Mouse (Mus musculus) CD4-positive, CD25-positive, alpha-beta regulatory T cell, adult 2 months (primary cell): ENCODE data around the gene Trp53bp2.

Source experiments
- DNase-seq: peaks from one replicate; pipeline ENCODE4 v3.0.0-alpha.2; 2012; ENCODE audit warnings: low read depth, low spot score

Gene Trp53bp2

GRCm38 (mm10) chr1:182408243-182408642 is 729 bp upstream of the Trp53bp2 start:
- no peak for DNase-seq

GRCm38 (mm10) chr1:182409401-182410173 is 615 bp downstream of the Trp53bp2 start:
- DNase-seq = peak; percentile 30

DNA sequence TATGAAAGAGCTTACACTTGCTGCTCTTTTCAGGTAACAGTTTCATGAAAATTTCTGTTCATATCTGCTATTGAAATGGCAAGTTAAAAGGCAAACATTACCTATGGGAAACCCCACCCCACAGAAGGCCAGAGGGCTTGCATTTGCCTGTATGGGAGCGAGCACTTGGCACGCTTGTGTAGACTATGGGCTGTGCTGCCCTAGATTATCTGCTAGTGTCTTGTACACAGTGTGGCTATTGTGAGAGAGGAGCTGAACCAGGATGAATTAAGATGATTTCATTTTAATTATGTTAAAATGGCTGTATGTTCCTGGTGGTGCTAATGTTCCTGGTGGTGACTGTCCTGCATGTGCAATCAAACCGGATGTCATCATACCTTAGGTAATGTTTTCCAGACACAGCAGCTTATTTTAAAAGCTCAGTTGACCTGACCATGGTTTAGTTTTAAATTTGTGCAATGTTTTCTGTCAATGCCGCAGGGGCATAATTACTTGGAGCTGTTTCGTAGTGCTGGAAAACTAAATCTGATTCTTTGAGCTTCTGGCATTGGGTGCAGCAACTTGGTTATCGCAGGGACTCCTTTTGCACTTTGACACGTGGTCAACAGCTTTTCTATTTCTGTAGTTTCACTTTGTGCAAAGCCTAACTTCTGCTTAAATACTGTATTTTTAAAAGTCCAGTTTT is 3.8 kb downstream of the Trp53bp2 start:
- DNase-seq = no peak

DNA sequence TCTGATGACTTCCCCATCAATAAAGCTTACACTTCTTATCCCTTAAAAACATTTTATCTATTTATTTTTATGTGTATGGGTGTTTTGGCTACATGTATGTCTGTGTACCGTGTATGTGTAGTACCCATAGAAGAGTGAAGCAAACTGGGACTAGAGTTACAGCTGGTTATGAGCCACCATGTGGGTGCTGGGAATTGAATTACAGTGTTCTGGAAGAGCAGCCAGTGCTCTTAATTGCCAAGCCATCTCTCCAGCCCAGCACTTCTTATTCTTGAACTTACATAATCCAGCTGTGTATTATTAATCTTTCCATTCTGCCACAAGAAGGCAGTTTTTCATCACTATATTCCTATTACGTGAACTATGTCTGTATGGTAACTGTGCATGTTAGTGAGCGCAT is 10.5 kb downstream of the Trp53bp2 start:
- no peak for DNase-seq

DNA sequence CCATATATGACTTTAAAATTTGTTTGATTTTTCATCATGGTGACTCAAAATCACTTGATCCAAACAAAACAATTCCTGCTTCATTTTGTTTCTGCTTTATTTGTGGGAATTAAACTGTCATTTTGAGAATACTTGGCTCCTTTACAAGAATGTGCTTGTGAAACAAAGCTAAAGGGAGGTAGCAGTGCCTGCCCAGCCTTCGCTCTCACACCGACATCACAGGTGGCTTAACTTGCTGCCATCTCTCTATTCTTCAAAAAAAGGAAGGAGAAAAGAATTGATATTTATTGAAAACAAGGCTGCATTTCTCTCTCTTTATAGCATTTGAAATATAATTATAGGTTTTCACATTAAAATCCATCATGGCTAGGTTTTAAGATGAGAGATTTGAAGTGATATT is 15.3 kb downstream of the Trp53bp2 start:
- no peak for DNase-seq

DNA sequence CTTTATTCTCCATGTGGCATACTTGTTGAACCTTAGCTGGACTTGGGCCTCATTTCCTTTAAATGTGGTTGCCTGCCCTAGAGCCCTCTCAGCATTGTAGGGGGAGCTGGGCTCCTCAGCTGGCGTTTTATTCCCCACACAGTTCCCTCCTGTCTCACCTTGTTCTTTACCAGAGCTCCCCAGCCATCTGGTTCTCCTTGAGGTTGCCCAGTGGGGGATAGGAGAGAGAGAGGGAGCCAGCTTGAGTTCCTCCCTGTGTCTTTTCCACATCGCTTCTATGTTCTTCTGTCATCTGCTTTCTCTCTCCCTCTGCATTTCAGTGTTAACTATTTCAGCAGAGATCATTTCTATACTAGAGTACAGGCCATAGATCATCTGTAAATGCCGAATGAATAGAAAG is 16.2 kb downstream of the Trp53bp2 start:
- no peak for DNase-seq

- DNase-seq = no peak
Measured at GRCm38 (mm10) chr1:182426444-182426843, 17.5 kb downstream of the Trp53bp2 start.

DNA sequence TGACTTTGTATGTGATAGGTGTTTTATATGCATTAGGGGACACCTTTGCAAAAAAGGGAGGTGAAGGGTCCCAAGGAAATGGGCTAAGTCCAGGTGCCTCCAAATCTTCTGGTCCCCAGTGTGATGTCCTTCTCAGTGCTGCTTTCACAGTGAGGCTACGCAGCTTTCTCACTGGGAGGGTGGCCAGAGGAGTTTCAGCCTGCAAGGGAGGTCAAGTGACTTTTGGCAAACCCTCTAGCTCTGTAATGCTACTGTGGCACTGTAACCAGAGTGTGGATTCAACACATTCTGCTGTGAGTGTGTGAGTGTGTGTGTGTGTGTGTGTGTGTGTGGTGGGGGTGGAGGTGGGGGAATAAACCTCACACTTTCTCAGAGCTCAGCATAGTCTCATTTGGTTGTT is 18.5 kb downstream of the Trp53bp2 start:
- DNase-seq = no peak

DNA sequence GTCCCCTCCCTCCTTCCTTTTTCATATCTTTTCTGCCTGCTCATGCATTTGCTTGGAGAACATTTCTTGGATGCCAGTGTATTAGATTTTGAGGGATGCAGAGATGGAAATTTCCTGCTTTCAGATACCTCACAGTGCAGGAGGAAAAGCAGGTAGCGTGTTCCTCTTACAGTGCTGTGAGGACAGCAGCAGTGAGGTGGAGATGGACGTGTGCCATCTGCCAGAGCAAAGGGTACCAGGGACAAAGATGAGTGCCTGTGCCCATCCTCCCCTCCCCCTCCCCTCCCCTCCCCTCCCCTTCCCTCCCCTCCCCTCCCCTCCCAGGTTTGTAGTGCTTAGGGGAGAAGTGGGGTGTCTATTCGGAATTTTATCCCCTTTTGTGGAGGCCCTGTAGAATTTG is 20.9 kb downstream of the Trp53bp2 start:
- DNase-seq = no peak

GRCm38 (mm10) chr1:182430676-182431075 is 21.7 kb downstream of the Trp53bp2 start:
- DNase-seq = no peak

DNA sequence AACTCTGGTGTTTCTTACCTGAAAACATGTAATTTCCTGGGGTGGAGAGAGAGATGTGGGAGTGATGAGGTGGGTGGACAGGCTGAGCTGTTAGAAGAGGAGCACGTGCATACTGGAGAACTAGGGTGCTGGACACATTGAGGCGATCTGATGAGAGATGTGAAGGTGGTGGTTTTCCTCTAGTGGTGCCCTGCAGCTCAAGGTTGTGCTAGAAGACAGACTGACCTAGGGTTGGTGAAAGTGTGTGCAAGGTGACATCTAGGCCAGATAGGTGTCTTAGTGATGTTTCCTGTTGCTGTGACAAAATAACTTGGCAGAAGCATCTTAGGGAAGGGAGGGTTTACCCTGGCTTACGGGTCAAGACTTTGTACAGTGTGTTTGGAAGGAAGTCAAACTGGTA is 23.1 kb downstream of the Trp53bp2 start:
- DNase-seq = no peak

DNA sequence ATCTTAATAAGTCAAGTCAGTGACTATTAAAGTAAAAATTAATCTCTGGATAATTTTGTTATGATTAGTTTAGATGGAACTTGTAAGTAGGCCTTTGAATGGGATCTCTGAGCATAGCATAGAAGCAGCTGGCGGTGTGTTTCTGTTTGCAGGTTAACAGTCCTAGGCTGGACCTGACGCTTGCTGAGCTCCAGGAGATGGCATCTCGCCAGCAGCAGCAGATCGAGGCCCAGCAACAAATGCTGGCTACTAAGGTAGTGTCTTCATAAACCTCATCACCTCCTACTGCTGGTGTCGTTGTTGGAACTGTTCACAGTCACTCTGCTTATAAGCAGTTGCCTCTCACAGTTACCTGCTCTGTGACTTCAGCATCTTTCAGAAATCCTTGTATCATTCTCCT is 27.8 kb downstream of the Trp53bp2 start:
- no peak for DNase-seq

DNA sequence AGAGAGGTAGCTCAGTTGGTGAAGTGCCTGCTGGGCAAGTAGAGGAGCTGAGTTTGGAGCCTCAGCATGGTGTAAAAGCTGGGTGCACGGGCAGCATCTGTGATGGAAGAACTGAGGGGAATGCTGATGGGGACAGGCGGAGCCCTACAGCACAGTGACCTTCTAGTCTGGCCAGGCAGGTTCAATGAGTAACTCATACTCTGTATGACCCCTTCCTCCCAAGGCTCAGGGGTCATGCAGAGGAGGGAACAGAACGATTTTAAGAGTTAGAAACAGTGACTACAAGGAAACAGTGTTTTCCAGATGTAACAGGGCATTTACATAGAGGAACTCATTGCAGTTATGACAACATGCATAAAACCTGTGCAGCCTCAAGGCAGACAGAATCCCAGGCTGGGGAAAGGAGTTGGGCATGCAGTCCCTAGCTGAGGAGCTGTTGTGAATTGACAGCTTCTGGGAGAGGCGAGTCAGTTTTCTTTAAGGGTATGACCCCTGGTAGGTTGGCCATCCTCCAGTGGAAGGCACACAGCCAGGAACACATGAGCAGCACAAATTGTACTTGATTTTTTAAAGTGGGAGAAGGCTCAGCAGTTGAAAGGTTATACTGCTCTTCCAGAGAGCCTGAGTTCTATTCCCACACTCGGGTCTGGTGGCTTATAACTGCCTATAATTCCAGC is 30.7 kb downstream of the Trp53bp2 start:
- no peak for DNase-seq

DNA sequence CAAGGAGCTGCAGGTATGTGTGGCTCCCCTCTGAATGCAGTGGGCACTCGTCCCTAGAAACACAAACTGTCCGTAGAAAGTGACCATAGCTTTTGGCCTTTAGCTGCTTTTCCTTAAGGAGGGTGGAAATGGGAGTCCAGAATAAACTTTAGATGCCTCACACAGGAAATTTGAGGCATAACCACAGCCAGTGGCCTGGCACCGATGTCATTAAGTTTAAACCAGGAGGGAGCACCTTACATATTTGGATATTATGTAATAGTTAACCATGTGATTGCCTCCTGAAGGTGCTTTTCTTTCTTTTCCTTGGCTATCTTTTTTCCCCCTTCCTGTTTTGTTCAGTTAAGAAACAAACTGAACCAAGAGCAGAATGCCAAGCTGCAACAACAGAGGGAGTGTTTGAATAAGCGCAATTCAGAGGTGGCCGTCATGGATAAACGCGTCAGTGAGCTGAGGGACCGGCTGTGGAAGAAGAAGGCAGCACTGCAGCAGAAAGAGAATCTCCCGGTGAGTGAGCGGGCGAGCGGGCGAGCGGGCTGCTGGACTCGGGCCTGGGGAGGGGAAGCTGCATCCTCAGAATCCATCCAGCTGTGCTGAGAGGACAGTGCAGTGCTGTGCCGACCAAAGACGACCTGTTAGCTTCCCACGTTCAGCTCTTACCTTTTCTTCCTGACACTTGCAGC is 33.0 kb downstream of the Trp53bp2 start:
- DNase-seq = no peak

DNA sequence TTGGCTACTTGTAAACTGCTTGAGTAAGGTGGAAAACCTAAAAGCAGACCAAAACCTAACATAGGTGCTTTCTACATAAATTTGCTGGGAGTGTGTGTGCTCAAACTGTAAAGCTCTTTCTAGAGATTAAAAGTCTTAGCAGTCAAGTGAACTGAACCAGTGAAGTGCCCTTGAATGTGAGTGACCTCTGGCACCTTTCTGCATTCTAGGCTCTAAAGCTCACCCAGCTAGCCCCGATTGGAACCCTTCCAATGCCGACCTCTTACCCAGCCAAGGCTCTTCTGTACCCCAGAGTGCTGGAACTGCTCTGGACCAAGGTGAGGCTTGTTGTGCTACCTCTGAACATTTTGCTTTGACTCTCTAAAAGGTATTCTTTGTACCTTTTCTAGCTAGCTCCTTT is 35.1 kb downstream of the Trp53bp2 start:
- no peak for DNase-seq

DNA sequence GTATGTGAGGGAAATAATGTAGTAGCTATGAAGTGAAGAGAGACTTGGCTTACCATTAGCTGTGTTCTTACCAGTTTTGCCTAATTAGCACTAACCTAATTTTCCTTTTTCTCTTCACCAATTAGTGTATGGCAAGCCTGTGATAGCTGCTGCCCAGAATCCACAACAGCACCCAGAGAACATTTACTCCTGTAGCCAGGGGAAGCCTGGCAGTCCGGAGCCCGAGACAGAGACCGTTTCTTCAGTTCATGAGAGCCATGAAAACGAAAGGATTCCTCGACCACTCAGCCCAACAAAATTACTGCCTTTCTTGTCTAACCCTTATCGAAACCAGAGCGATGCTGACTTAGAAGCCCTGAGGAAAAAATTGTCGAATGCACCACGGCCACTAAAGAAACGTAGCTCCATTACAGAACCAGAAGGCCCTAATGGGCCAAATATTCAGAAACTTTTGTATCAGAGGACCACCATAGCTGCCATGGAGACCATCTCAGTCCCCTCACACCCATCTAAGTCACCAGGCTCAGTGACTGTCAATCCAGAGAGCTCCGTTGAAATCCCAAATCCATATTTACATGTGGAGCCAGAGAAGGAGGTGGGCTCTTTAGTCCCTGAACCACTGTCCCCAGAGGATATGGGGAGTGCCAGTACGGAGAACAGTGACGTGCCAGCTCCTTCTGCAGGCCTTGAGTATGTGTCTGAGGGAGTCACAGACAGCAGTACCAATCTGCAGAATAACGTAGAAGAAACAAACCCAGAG is 39.5 kb downstream of the Trp53bp2 start:
- no peak for DNase-seq

- DNase-seq = no peak
Measured at GRCm38 (mm10) chr1:182452473-182452872, 43.5 kb downstream of the Trp53bp2 start.

GRCm38 (mm10) chr1:182455080-182455479 is 46.1 kb downstream of the Trp53bp2 start:
- no peak for DNase-seq

DNA sequence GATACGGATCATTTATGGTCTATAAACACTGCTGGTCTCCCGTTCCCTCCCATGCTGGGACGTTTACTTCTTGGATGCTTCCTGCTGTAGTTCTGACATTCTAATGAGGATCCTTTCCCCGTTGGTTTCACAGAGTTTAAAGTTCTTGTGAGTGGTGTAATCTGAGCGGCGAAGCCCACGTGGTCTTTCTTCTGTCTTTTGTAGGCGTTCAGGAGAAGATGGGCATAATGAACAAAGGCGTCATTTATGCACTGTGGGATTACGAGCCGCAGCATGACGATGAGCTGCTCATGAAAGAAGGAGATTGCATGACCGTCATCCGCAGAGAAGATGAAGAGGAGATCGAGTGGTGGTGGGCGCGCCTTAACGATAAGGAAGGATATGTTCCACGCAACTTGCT is 49.6 kb downstream of the Trp53bp2 start:
- DNase-seq = no peak

GRCm38 (mm10) chr1:182459436-182459835 is 50.5 kb downstream of the Trp53bp2 start:
- DNase-seq = no peak
